Mouse (Mus musculus) erythroblast, embryonic 14.5 days (primary cell): ENCODE measurements around the gene Nek1. TPM values are rescaled to one million over a fixed set of nuclear protein-coding genes. Genes with fewer than 3 reads are reported as not detected.
A peak's percentile ranks its signal among the peaks of the same experiment; 100 is the strongest.

Source experiments
- H3K27me3 ChIP-seq: 2 replicates; pipeline ENCODE4 v1.6.1; 2012; ENCODE audit warnings: inconsistent platforms; ENCODE audit not compliant: control insufficient read depth
- H3K36me3 ChIP-seq: 2 replicates; pipeline ENCODE4 v1.6.1; 2012; ENCODE audit warnings: mild to moderate bottlenecking, inconsistent platforms; ENCODE audit not compliant: control insufficient read depth
- H3K4me1 ChIP-seq: 2 replicates; pipeline ENCODE4 v1.6.1; 2012; ENCODE audit warnings: inconsistent platforms; ENCODE audit not compliant: control insufficient read depth
- H3K4me3 ChIP-seq: replicated peaks from 2 replicates; pipeline ENCODE3; 2012; ENCODE audit warnings: moderate library complexity, mild to moderate bottlenecking, inconsistent platforms
- H3K9me3 ChIP-seq: 2 replicates; pipeline ENCODE4 v1.6.1; 2012; ENCODE audit warnings: low read length, inconsistent platforms, mixed read lengths; ENCODE audit not compliant: control insufficient read depth
- GATA1 ChIP-seq: IDR thresholded peaks from 2 replicates; pipeline ENCODE4 v1.6.1; 2012; ENCODE audit warnings: low read length, inconsistent platforms, mixed read lengths
- TAL1 ChIP-seq: IDR thresholded peaks from 3 replicates; pipeline ENCODE4 v1.6.1; 2012; ENCODE audit warnings: low read length, inconsistent platforms, mixed read lengths
- polyA plus RNA-seq: library from polyadenylated mRNA; stranded (reverse); fragments of >175 nt; gene quantifications from 2 replicates; pipeline ENCODE4 v1.2.3, GENCODE M21; 2012

Nek1 gene
- polyA plus RNA-seq: 0.06 and 0.07 TPM in 2 replicates

- Histone ChIP-seq H3K4me3 (peak within 1 kb of the TSS; percentile 70), H3K4me1 (peaks cover 40% of the 10 kb centered on the region), H3K9me3 (no peaks in the 10 kb centered on the region), H3K27me3 (no peaks in the 10 kb centered on the region), H3K36me3 (peaks cover 6% of the 10 kb centered on the region)
- TF ChIP-seq TAL1 (no peak), GATA1 (no peak)
Observed at GRCm38 (mm10) chr8:60992910-60993638, at the start of gene Nek1. Nek1 (plus strand) TSS chr8:60993195.

GRCm38 (mm10) chr8:60947503-60947902, 45.5 kb upstream of the Nek1 start:
- TF ChIP-seq GATA1: no peak
- TF ChIP-seq TAL1: no peak
- Histone ChIP-seq H3K27me3 (no peaks in the 10 kb centered on the region), H3K4me3 (no peak overlapping the region), H3K4me1 (peaks cover 69% of the 10 kb centered on the region), H3K9me3 (no peaks in the 10 kb centered on the region), H3K36me3 (peaks cover 54% of the 10 kb centered on the region)

- H3K4me1 ChIP-seq: peaks cover 70% of the 10 kb centered on the region
- TF ChIP-seq GATA1 (no peak), TAL1 (peak; percentile 29; the same call in 1 of the 3 replicates)
- peaks cover 42% of the 10 kb centered on the region for H3K36me3 ChIP-seq
- H3K4me3 ChIP-seq: peak overlapping the region; percentile 58
- no peaks in the 10 kb centered on the region for H3K27me3 ChIP-seq
- H3K9me3 ChIP-seq: no peaks in the 10 kb centered on the region
Observed at GRCm38 (mm10) chr8:60949859-60950258, 43.1 kb upstream of the Nek1 start.

- peak overlapping the region; percentile 90 for H3K4me3 ChIP-seq
- peaks cover 36% of the 10 kb centered on the region for H3K36me3 ChIP-seq
- TF ChIP-seq GATA1 (no peak), TAL1 (no peak)
- H3K27me3 ChIP-seq: no peaks in the 10 kb centered on the region
- H3K9me3 ChIP-seq: no peaks in the 10 kb centered on the region
- H3K4me1 ChIP-seq: peaks cover 73% of the 10 kb centered on the region
Observed at GRCm38 (mm10) chr8:60951271-60951670, 41.7 kb upstream of the Nek1 start.

GRCm38 (mm10) chr8:60951757-60952156, 41.2 kb upstream of the Nek1 start:
- TF ChIP-seq GATA1 (no peak), TAL1 (no peak)
- peak overlapping the region; percentile 90 for H3K4me3 ChIP-seq
- H3K27me3 ChIP-seq: no peaks in the 10 kb centered on the region
- H3K36me3 ChIP-seq: peaks cover 39% of the 10 kb centered on the region
- H3K4me1 ChIP-seq: peaks cover 76% of the 10 kb centered on the region
- H3K9me3 ChIP-seq: no peaks in the 10 kb centered on the region

- peaks cover 79% of the 10 kb centered on the region for H3K4me1 ChIP-seq
- H3K4me3 ChIP-seq: peak overlapping the region; percentile 90
- H3K9me3 ChIP-seq: no peaks in the 10 kb centered on the region
- H3K27me3 ChIP-seq: no peaks in the 10 kb centered on the region
- peaks cover 31% of the 10 kb centered on the region for H3K36me3 ChIP-seq
- TF ChIP-seq GATA1 (peak; percentile 7; the same call in 1 of the 2 replicates), TAL1 (no peak)
Observed at GRCm38 (mm10) chr8:60952803-60953202, 40.2 kb upstream of the Nek1 start.

GRCm38 (mm10) chr8:60954281-60955014, 38.5 kb upstream of the Nek1 start:
- no peaks in the 10 kb centered on the region for H3K27me3 ChIP-seq
- H3K9me3 ChIP-seq: no peaks in the 10 kb centered on the region
- peak; percentile 100 for TF ChIP-seq GATA1
- peak; percentile 87 for TF ChIP-seq TAL1
- peaks cover 27% of the 10 kb centered on the region for H3K36me3 ChIP-seq
- peak overlapping the region; percentile 90 for H3K4me3 ChIP-seq
- H3K4me1 ChIP-seq: peaks cover 82% of the 10 kb centered on the region

- Histone ChIP-seq H3K9me3 (no peaks in the 10 kb centered on the region), H3K36me3 (peaks cover 12% of the 10 kb centered on the region), H3K4me3 (peak overlapping the region; percentile 52), H3K27me3 (no peaks in the 10 kb centered on the region), H3K4me1 (peaks cover 68% of the 10 kb centered on the region)
- TF ChIP-seq GATA1 (no peak), TAL1 (no peak)
Observed at GRCm38 (mm10) chr8:60956847-60957246, 36.1 kb upstream of the Nek1 start.

GRCm38 (mm10) chr8:60962763-60963162, 30.2 kb upstream of the Nek1 start:
- no peaks in the 10 kb centered on the region for H3K27me3 ChIP-seq
- H3K4me1 ChIP-seq: peaks cover 71% of the 10 kb centered on the region
- H3K4me3 ChIP-seq: no peak overlapping the region
- no peaks in the 10 kb centered on the region for H3K9me3 ChIP-seq
- peaks cover 30% of the 10 kb centered on the region for H3K36me3 ChIP-seq
- TF ChIP-seq GATA1 (no peak), TAL1 (no peak)
